Mouse (Mus musculus) liver, postnatal 0 days (tissue): ENCODE results near the gene Zswim7.

Experiments used
- CTCF ChIP-seq: sonication (generic); IDR thresholded peaks from 2 replicates; pipeline ENCODE4 v1.5.1; 2016; ENCODE audit warnings: antibody characterized with exemption, low read depth
- EP300 ChIP-seq: IDR thresholded peaks from 2 replicates; pipeline ENCODE4 v1.6.1; 2016; ENCODE audit warnings: antibody characterized with exemption, low read depth, mild to moderate bottlenecking

GRCm38 (mm10) chr11:62220756-62221510, 60.2 kb downstream of the Zswim7 start:
- TF ChIP-seq CTCF (no peak), EP300 (no peak)
